Mouse (Mus musculus) macrophage (primary cell): ENCODE data around the gene Zfp664. TPM values are rescaled to one million over a fixed set of nuclear protein-coding genes. Genes with fewer than 3 reads are reported as not detected.

Experiments used
- H3K27ac ChIP-seq: fragments of 350-480 bp; formaldehyde crosslinking; 2 replicates; pipeline ENCODE4 v1.9.0; 2021
- H3K36me3 ChIP-seq: fragments of 350-480 bp; formaldehyde crosslinking; 2 replicates; pipeline ENCODE4 v1.9.0; 2021; ENCODE audit errors: inconsistent target
- H3K4me3 ChIP-seq: fragments of 350-480 bp; formaldehyde crosslinking; 2 replicates; pipeline ENCODE4 v1.9.0; 2021; ENCODE audit errors: inconsistent target
- H3K79me2 ChIP-seq: fragments of 350-480 bp; formaldehyde crosslinking; 2 replicates; pipeline ENCODE4 v1.9.0; 2021; ENCODE audit errors: inconsistent target
- WGBS: methylation state at CpG from one replicate; pipeline ENCODE4 v1.1.7; 2026; ENCODE audit warnings: inconsistent platforms; ENCODE audit not compliant: missing documents; 5-methylcytosine and 5-hydroxymethylcytosine counted together
- polyA plus RNA-seq: library from polyadenylated mRNA; stranded (reverse); fragments of 250-400 nt; gene quantifications from 3 replicates; pipeline ENCODE4 v1.2.4, GENCODE M21; 2018; ENCODE audit warnings: inconsistent platforms

Gene Zfp664
- polyA plus RNA-seq, 1 experiment from 2014 or later, result 19.9 TPM

GRCm38 (mm10) chr5:124896135-124896534 lies 33.6 kb downstream of the Zfp664 start:
- Histone ChIP-seq H3K79me2 (no peaks in the 10 kb centered on the region), H3K36me3 (no peaks in the 10 kb centered on the region), H3K4me3 (no peak overlapping the region), H3K27ac (no peak overlapping the region)
- 83% methylated on average over 4 of the region's 8 CpGs for WGBS

- Histone ChIP-seq H3K4me3 (no peak overlapping the region), H3K27ac (no peak overlapping the region), H3K79me2 (no peaks in the 10 kb centered on the region), H3K36me3 (no peaks in the 10 kb centered on the region)
- 21% methylated on average over 20 of the region's 20 CpGs for WGBS
These were observed 37.6 kb downstream of the Zfp664 start for GRCm38 (mm10) chr5:124899945-124900631.

GRCm38 (mm10) chr5:124900738-124901490 lies 38.4 kb downstream of the Zfp664 start:
- no peak overlapping the region for H3K27ac ChIP-seq
- H3K4me3 ChIP-seq, result no peak overlapping the region
- WGBS, result 75% methylated on average over 19 of the region's 19 CpGs
- no peaks in the 10 kb centered on the region for H3K79me2 ChIP-seq
- H3K36me3 ChIP-seq, result no peaks in the 10 kb centered on the region

- H3K27ac ChIP-seq, result no peak overlapping the region
- no peaks in the 10 kb centered on the region for H3K79me2 ChIP-seq
- WGBS, result 95% methylated on average over 6 of the region's 6 CpGs
- H3K36me3 ChIP-seq, result no peaks in the 10 kb centered on the region
- H3K4me3 ChIP-seq, result no peak overlapping the region
These were observed 39.2 kb downstream of the Zfp664 start for GRCm38 (mm10) chr5:124901675-124902074.

- Histone ChIP-seq H3K79me2 (no peaks in the 10 kb centered on the region), H3K4me3 (no peak overlapping the region), H3K27ac (no peak overlapping the region), H3K36me3 (no peaks in the 10 kb centered on the region)
- 91% methylated on average over 10 of the region's 10 CpGs for WGBS
These were observed 39.7 kb downstream of the Zfp664 start for GRCm38 (mm10) chr5:124902195-124902594.

- H3K36me3 ChIP-seq, result no peaks in the 10 kb centered on the region
- WGBS, result 88% methylated on average over 4 of the region's 4 CpGs
- H3K4me3 ChIP-seq, result no peak overlapping the region
- no peaks in the 10 kb centered on the region for H3K79me2 ChIP-seq
- no peak overlapping the region for H3K27ac ChIP-seq
These were observed 41.4 kb downstream of the Zfp664 start for GRCm38 (mm10) chr5:124903852-124904251.

GRCm38 (mm10) chr5:124906890-124907289 lies 44.4 kb downstream of the Zfp664 start:
- no peak overlapping the region for H3K27ac ChIP-seq
- 50% methylated on average over 13 of the region's 13 CpGs for WGBS
- H3K79me2 ChIP-seq, result no peaks in the 10 kb centered on the region
- no peaks in the 10 kb centered on the region for H3K36me3 ChIP-seq
- no peak overlapping the region for H3K4me3 ChIP-seq

GRCm38 (mm10) chr5:124908860-124909259 lies 46.4 kb downstream of the Zfp664 start:
- WGBS, result 28% methylated on average over 5 of the region's 5 CpGs
- no peak overlapping the region for H3K4me3 ChIP-seq
- no peaks in the 10 kb centered on the region for H3K79me2 ChIP-seq
- no peaks in the 10 kb centered on the region for H3K36me3 ChIP-seq
- H3K27ac ChIP-seq, result no peak overlapping the region

- 81% methylated on average over 6 of the region's 7 CpGs for WGBS
- Histone ChIP-seq H3K27ac (no peak overlapping the region), H3K4me3 (no peak overlapping the region), H3K79me2 (no peaks in the 10 kb centered on the region), H3K36me3 (no peaks in the 10 kb centered on the region)
These were observed 49.8 kb downstream of the Zfp664 start for GRCm38 (mm10) chr5:124912276-124912675.

- Histone ChIP-seq H3K36me3 (no peaks in the 10 kb centered on the region), H3K27ac (no peak overlapping the region), H3K4me3 (no peak overlapping the region), H3K79me2 (no peaks in the 10 kb centered on the region)
- WGBS, result 91% methylated on average over 20 of the region's 20 CpGs
These were observed 50.7 kb downstream of the Zfp664 start for GRCm38 (mm10) chr5:124912946-124913933.

GRCm38 (mm10) chr5:124919798-124920197 lies 57.3 kb downstream of the Zfp664 start:
- H3K27ac ChIP-seq, result no peak overlapping the region
- 88% methylated on average over 3 of the region's 3 CpGs for WGBS

GRCm38 (mm10) chr5:124921410-124921809 lies 58.9 kb downstream of the Zfp664 start:
- H3K27ac ChIP-seq, result no peak overlapping the region
- H3K79me2 ChIP-seq, result no peaks in the 10 kb centered on the region
- H3K4me3 ChIP-seq, result no peak overlapping the region
- H3K36me3 ChIP-seq, result no peaks in the 10 kb centered on the region

More at GRCm38 (mm10) chr5:124919798-124920197, 57.3 kb downstream of the Zfp664 start:
- Histone ChIP-seq H3K79me2 (no peaks in the 10 kb centered on the region), H3K4me3 (no peak overlapping the region), H3K36me3 (no peaks in the 10 kb centered on the region)

GRCm38 (mm10) chr5:124922356-124923352 lies 60.2 kb downstream of the Zfp664 start:
- Histone ChIP-seq H3K27ac (no peak overlapping the region), H3K36me3 (no peaks in the 10 kb centered on the region), H3K4me3 (no peak overlapping the region), H3K79me2 (no peaks in the 10 kb centered on the region)
- 16% methylated on average over 18 of the region's 18 CpGs for WGBS
